Mouse (Mus musculus): ENCODE data around the gene Rpl31. TPM values are rescaled to one million over a fixed set of nuclear protein-coding genes. Genes with fewer than 3 reads are reported as not detected.

Gene Rpl31
- polyA plus RNA-seq (2014; fragmentation: Nextera tagmentation; extraction: Ambion mirVana), result 754 and 803 TPM in 2 replicates

DNA sequence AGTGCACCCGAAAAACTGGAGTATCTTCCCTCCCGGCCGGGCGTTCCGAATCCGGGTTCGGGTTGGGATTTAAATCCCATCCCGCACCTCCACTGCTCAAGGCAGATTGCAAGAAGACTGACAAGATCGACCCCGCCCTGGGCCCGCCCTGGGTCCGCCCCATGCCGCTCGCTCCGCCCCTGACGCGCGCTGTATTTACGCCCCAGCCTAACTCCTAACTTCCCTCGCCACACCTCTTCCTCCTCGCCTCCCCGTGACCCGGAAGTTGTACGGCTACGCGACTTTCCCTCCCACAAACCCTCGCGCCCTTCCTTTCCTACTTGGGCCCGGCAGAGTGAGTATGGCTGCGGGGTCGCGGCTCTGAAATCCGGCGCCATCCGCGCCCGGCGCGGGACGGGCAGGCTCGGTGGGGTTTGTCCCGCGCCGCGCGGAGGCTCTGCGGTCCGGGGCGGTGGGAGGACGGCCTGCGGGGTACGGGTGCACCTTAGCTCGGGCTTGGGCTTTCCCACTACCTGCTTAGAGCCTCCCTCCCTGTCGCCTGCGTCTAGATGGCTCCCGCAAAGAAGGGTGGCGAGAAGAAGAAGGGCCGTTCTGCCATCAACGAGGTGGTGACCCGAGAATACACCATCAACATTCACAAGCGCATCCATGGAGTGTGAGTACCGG lies at the start of gene Rpl31:
TSS of gene Rpl31 (plus strand) at position 242 of the 666 bp plus-strand sequence.
- Histone ChIP-seq H3K4me1 (ENCODE audit: control insufficient read depth, insufficient read depth, low read length) (peaks cover 15% of the 10 kb centered on the region), H3K9ac (ENCODE audit: low read depth, low read length) (peak within 1 kb of the TSS; percentile 98), H3K4me2 (ENCODE audit: low read depth, low read length) (peak within 1 kb of the TSS; percentile 82), H3K27me3 (replicated peaks; ENCODE audit: control insufficient read depth, insufficient read depth, low read length) (no peaks in the 10 kb centered on the region), H3K4me3 (ENCODE audit: low read depth, low read length) (peak within 1 kb of the TSS; percentile 89), H3K9me3 (ENCODE audit: control insufficient read depth, low read length) (no peaks in the 10 kb centered on the region), H3K27ac (replicated peaks; ENCODE audit: low read depth, low read length) (peak within 1 kb of the TSS; percentile 85), H3K36me3 (ENCODE audit: control insufficient read depth, insufficient read depth, low read length) (peaks cover 36% of the 10 kb centered on the region)
- DNase-seq (ENCODE audit: low spot score), result peak; percentile 98
- peak; percentile 99 for ATAC-seq (ENCODE audit: low read depth)
- WGBS, result under 1% methylated on average over 30 of the region's 62 CpGs

GRCm38 (mm10) chr1:39317935-39318334 lies 49.7 kb upstream of the Rpl31 start:
- peaks cover 33% of the 10 kb centered on the region for H3K4me1 ChIP-seq (ENCODE audit: control insufficient read depth, insufficient read depth, low read length)
- H3K9ac ChIP-seq (ENCODE audit: low read depth, low read length), result no peak overlapping the region
- no peaks in the 10 kb centered on the region for H3K9me3 ChIP-seq (ENCODE audit: control insufficient read depth, low read length)
- 61% methylated on average over 2 of the region's 2 CpGs for WGBS
- H3K4me2 ChIP-seq (ENCODE audit: low read depth, low read length), result no peak overlapping the region
- ATAC-seq (ENCODE audit: low read depth) (peak; percentile 37; the same call in 1 of the 2 replicates), DNase-seq (ENCODE audit: low spot score) (peak; percentile 80)
- H3K4me3 ChIP-seq (ENCODE audit: low read depth, low read length), result no peak overlapping the region
- no peaks in the 10 kb centered on the region for H3K36me3 ChIP-seq (ENCODE audit: control insufficient read depth, insufficient read depth, low read length)
- H3K27me3 ChIP-seq (replicated peaks; ENCODE audit: control insufficient read depth, insufficient read depth, low read length), result no peaks in the 10 kb centered on the region
- H3K27ac ChIP-seq (replicated peaks; ENCODE audit: low read depth, low read length), result peak overlapping the region; percentile 49; the same call in 1 of the 2 replicates

DNA sequence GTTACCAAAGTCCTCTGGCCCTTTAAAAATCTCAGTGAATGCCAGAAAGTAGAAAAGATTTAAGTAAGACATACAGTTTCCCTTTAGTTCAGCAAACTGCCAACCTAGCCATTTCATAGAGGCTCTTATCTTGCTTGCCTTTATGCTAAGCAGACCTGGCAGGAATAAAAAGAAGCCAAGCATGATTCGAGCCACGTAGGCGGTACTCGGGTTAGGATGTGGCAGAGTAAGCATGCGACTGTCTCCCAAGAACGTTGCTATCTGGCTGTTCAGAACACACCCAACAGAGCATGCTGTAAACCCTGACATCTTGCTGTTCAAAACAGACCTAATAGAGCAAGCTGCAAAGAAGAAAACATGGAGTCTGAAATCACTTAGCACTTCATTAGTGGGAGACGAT lies 48.8 kb upstream of the Rpl31 start:
- no peak overlapping the region for H3K4me2 ChIP-seq (ENCODE audit: low read depth, low read length)
- no peak overlapping the region for H3K9ac ChIP-seq (ENCODE audit: low read depth, low read length)
- 70% methylated on average over 7 of the region's 7 CpGs for WGBS
- DNase-seq (ENCODE audit: low spot score) (no peak), ATAC-seq (ENCODE audit: low read depth) (no peak)
- H3K4me3 ChIP-seq (ENCODE audit: low read depth, low read length), result no peak overlapping the region
- H3K27me3 ChIP-seq (replicated peaks; ENCODE audit: control insufficient read depth, insufficient read depth, low read length), result no peaks in the 10 kb centered on the region
- peak overlapping the region; percentile 49; the same call in 1 of the 2 replicates for H3K27ac ChIP-seq (replicated peaks; ENCODE audit: low read depth, low read length)
- H3K36me3 ChIP-seq (ENCODE audit: control insufficient read depth, insufficient read depth, low read length), result no peaks in the 10 kb centered on the region
- H3K9me3 ChIP-seq (ENCODE audit: control insufficient read depth, low read length), result no peaks in the 10 kb centered on the region
- peaks cover 27% of the 10 kb centered on the region for H3K4me1 ChIP-seq (ENCODE audit: control insufficient read depth, insufficient read depth, low read length)

DNA sequence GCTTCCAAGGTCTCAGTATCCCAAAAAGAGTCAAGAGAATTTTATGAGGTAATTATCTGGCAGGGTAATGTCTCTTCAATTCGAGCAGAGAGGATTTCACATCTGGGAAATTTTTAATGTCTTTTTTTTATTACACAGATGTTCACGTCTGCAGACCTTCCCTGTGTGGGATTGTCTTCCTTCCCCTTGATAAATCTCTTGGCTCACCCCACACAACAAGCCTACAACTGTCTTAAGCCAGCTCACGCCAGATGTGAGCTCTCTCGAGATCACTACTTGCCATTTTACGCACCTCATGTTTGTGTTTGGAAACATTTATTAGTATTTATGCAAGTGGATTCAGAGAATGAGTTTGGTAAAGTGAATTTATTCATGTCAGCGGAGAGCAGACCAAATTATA lies 45.7 kb upstream of the Rpl31 start:
- WGBS, result 46% methylated on average over 6 of the region's 6 CpGs
- Histone ChIP-seq H3K9me3 (ENCODE audit: control insufficient read depth, low read length) (no peaks in the 10 kb centered on the region), H3K4me2 (ENCODE audit: low read depth, low read length) (no peak overlapping the region), H3K36me3 (ENCODE audit: control insufficient read depth, insufficient read depth, low read length) (no peaks in the 10 kb centered on the region), H3K4me3 (ENCODE audit: low read depth, low read length) (no peak overlapping the region), H3K9ac (ENCODE audit: low read depth, low read length) (no peak overlapping the region), H3K27me3 (replicated peaks; ENCODE audit: control insufficient read depth, insufficient read depth, low read length) (no peaks in the 10 kb centered on the region), H3K27ac (replicated peaks; ENCODE audit: low read depth, low read length) (no peak overlapping the region), H3K4me1 (ENCODE audit: control insufficient read depth, insufficient read depth, low read length) (peaks cover 25% of the 10 kb centered on the region)
- peak; percentile 84 for DNase-seq (ENCODE audit: low spot score)
- ATAC-seq (ENCODE audit: low read depth), result peak; percentile 24; the same call in 1 of the 2 replicates

DNA sequence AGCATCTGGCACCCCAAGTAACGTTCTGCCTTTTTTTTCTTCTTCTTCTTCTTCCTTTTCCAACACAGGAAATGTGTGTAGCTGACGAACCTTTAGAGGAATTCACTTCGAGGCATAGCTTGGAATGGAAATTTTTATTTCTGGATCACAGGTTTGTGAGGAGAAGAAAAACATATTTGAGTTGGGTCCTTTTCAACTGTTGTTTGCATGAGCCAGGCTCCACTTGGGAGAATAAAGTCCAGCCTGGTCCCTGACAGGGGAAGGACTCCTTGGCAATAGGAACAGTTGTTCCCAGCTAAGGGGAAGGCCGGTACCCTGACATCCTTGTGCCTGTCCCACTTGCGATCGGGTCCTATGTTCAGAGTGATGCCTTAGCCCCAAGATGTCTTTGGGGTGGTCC lies 42.4 kb upstream of the Rpl31 start:
- WGBS, result 74% methylated on average over 6 of the region's 6 CpGs
- no peaks in the 10 kb centered on the region for H3K27me3 ChIP-seq (replicated peaks; ENCODE audit: control insufficient read depth, insufficient read depth, low read length)
- H3K27ac ChIP-seq (replicated peaks; ENCODE audit: low read depth, low read length), result no peak overlapping the region

GRCm38 (mm10) chr1:39327546-39327945 lies 40.1 kb upstream of the Rpl31 start:
- no peak for ATAC-seq (ENCODE audit: low read depth)
- 63% methylated on average over 7 of the region's 7 CpGs for WGBS
- H3K4me1 ChIP-seq (ENCODE audit: control insufficient read depth, insufficient read depth, low read length), result no peaks in the 10 kb centered on the region
- no peak overlapping the region for H3K4me3 ChIP-seq (ENCODE audit: low read depth, low read length)
- H3K27me3 ChIP-seq (replicated peaks; ENCODE audit: control insufficient read depth, insufficient read depth, low read length), result no peaks in the 10 kb centered on the region
- DNase-seq (ENCODE audit: low spot score), result no peak
- no peaks in the 10 kb centered on the region for H3K36me3 ChIP-seq (ENCODE audit: control insufficient read depth, insufficient read depth, low read length)
- H3K4me2 ChIP-seq (ENCODE audit: low read depth, low read length), result no peak overlapping the region
- H3K27ac ChIP-seq (replicated peaks; ENCODE audit: low read depth, low read length), result no peak overlapping the region
- no peaks in the 10 kb centered on the region for H3K9me3 ChIP-seq (ENCODE audit: control insufficient read depth, low read length)
- no peak overlapping the region for H3K9ac ChIP-seq (ENCODE audit: low read depth, low read length)

More for the DNA sequence above, 42.4 kb upstream of the Rpl31 start:
- H3K4me3 ChIP-seq (ENCODE audit: low read depth, low read length), result no peak overlapping the region
- ATAC-seq (ENCODE audit: low read depth) (no peak), DNase-seq (ENCODE audit: low spot score) (no peak)
- no peaks in the 10 kb centered on the region for H3K9me3 ChIP-seq (ENCODE audit: control insufficient read depth, low read length)
- no peak overlapping the region for H3K4me2 ChIP-seq (ENCODE audit: low read depth, low read length)
- peaks cover 8% of the 10 kb centered on the region; the same call in 1 of the 2 replicates for H3K4me1 ChIP-seq (ENCODE audit: control insufficient read depth, insufficient read depth, low read length)
- H3K36me3 ChIP-seq (ENCODE audit: control insufficient read depth, insufficient read depth, low read length), result no peaks in the 10 kb centered on the region
- no peak overlapping the region for H3K9ac ChIP-seq (ENCODE audit: low read depth, low read length)

- no peak overlapping the region for H3K27ac ChIP-seq (replicated peaks; ENCODE audit: low read depth, low read length)
- H3K4me2 ChIP-seq (ENCODE audit: low read depth, low read length), result no peak overlapping the region
- no peak overlapping the region for H3K4me3 ChIP-seq (ENCODE audit: low read depth, low read length)
- H3K9ac ChIP-seq (ENCODE audit: low read depth, low read length), result no peak overlapping the region
- ATAC-seq (ENCODE audit: low read depth) (no peak), DNase-seq (ENCODE audit: low spot score) (no peak)
- H3K27me3 ChIP-seq (replicated peaks; ENCODE audit: control insufficient read depth, insufficient read depth, low read length), result no peaks in the 10 kb centered on the region
- WGBS, result 82% methylated on average over 7 of the region's 7 CpGs
- H3K4me1 ChIP-seq (ENCODE audit: control insufficient read depth, insufficient read depth, low read length), result 0 out of 2 replicates have a peak, but pooled peaks cover 3% of the 10 kb centered on the region
- no peaks in the 10 kb centered on the region for H3K9me3 ChIP-seq (ENCODE audit: control insufficient read depth, low read length)
- no peaks in the 10 kb centered on the region for H3K36me3 ChIP-seq (ENCODE audit: control insufficient read depth, insufficient read depth, low read length)
Observed at GRCm38 (mm10) chr1:39330857-39331594, 36.6 kb upstream of the Rpl31 start.

- H3K9me3 ChIP-seq (ENCODE audit: control insufficient read depth, low read length), result no peaks in the 10 kb centered on the region
- 83% methylated on average over 4 of the region's 4 CpGs for WGBS
- H3K4me3 ChIP-seq (ENCODE audit: low read depth, low read length), result no peak overlapping the region
- H3K27ac ChIP-seq (replicated peaks; ENCODE audit: low read depth, low read length), result no peak overlapping the region
- DNase-seq (ENCODE audit: low spot score) (no peak), ATAC-seq (ENCODE audit: low read depth) (no peak)
- no peaks in the 10 kb centered on the region for H3K27me3 ChIP-seq (replicated peaks; ENCODE audit: control insufficient read depth, insufficient read depth, low read length)
- 0 out of 2 replicates have a peak, but pooled peaks cover 4% of the 10 kb centered on the region for H3K4me1 ChIP-seq (ENCODE audit: control insufficient read depth, insufficient read depth, low read length)
- no peak overlapping the region for H3K4me2 ChIP-seq (ENCODE audit: low read depth, low read length)
- no peaks in the 10 kb centered on the region for H3K36me3 ChIP-seq (ENCODE audit: control insufficient read depth, insufficient read depth, low read length)
- no peak overlapping the region for H3K9ac ChIP-seq (ENCODE audit: low read depth, low read length)
Observed at GRCm38 (mm10) chr1:39332456-39332855, 35.2 kb upstream of the Rpl31 start.
